ENCODE assay signal across 16 mouse cellular contexts in genomic region chr8:102860021-102860420, GRCm38 (mm10).
"Had no signal": no experiment of that assay in that cellular context is flagged by ENCODE, and none has a peak within 500 bp of the region (broad histone marks: within the 10 kb centered on the region; RNA-seq: fewer than 3 reads in every experiment).

No protein-coding gene starts in this region.

- DNase-seq: heart, postnatal 10 days; heart, postnatal 14 days; heart, postnatal 36 days; heart, postnatal 4 days; kidney, adult 11 months; kidney, adult 18-20 months; kidney, adult 2 months; kidney, adult 8-10 months; kidney, adult 9 months; kidney, postnatal 10 days; kidney, postnatal 14 days; kidney, postnatal 25 days; kidney, postnatal 36 days; kidney, postnatal 4 days; layer of hippocampus, adult 9-11 months; layer of hippocampus, postnatal 36 days had no signal
